Mouse (Mus musculus): Measurements from ENCODE around the gene Babam2.

Gene Babam2

GRCm38 (mm10) chr5:32043153-32043552 lies 345.7 kb downstream of the Babam2 start:
- no peak for DNase-seq (ENCODE audit: low spot score)

- no peak for DNase-seq (ENCODE audit: low spot score)
Observed at GRCm38 (mm10) chr5:32043996-32044395, 346.5 kb downstream of the Babam2 start.

GRCm38 (mm10) chr5:32051899-32052298 lies 354.4 kb downstream of the Babam2 start:
- no peak for DNase-seq (ENCODE audit: low spot score)

GRCm38 (mm10) chr5:32052467-32052866 lies 355.0 kb downstream of the Babam2 start:
- no peak for DNase-seq (ENCODE audit: low spot score)

GRCm38 (mm10) chr5:32053476-32053875 lies 356.0 kb downstream of the Babam2 start:
- DNase-seq (ENCODE audit: low spot score), result no peak

- DNase-seq (ENCODE audit: low spot score), result no peak
Observed at GRCm38 (mm10) chr5:32055676-32056075, 358.2 kb downstream of the Babam2 start.

GRCm38 (mm10) chr5:32056126-32056525 lies 358.6 kb downstream of the Babam2 start:
- DNase-seq (ENCODE audit: low spot score), result no peak

- no peak for DNase-seq (ENCODE audit: low spot score)
Observed at GRCm38 (mm10) chr5:32058481-32059253, 361.2 kb downstream of the Babam2 start.

GRCm38 (mm10) chr5:32059254-32059796 lies 361.8 kb downstream of the Babam2 start:
- DNase-seq (ENCODE audit: low spot score), result no peak

GRCm38 (mm10) chr5:32060485-32060884 lies 363.0 kb downstream of the Babam2 start:
- no peak for DNase-seq (ENCODE audit: low spot score)

- DNase-seq (ENCODE audit: low spot score), result no peak
Observed at GRCm38 (mm10) chr5:32061854-32062253, 364.4 kb downstream of the Babam2 start.

- DNase-seq (ENCODE audit: low spot score), result no peak
Observed at GRCm38 (mm10) chr5:32064341-32065105, 367.0 kb downstream of the Babam2 start.

GRCm38 (mm10) chr5:32066015-32066734 lies 368.7 kb downstream of the Babam2 start:
- DNase-seq (ENCODE audit: low spot score), result no peak

GRCm38 (mm10) chr5:32066839-32067238 lies 369.4 kb downstream of the Babam2 start:
- no peak for DNase-seq (ENCODE audit: low spot score)

GRCm38 (mm10) chr5:32068616-32069015 lies 371.1 kb downstream of the Babam2 start:
- no peak for DNase-seq (ENCODE audit: low spot score)

- DNase-seq (ENCODE audit: low spot score), result no peak
Observed at GRCm38 (mm10) chr5:32069096-32069495, 371.6 kb downstream of the Babam2 start.

GRCm38 (mm10) chr5:32069566-32070169 lies 372.2 kb downstream of the Babam2 start:
- no peak for DNase-seq (ENCODE audit: low spot score)

- DNase-seq (ENCODE audit: low spot score), result no peak
Observed at GRCm38 (mm10) chr5:32070781-32071180, 373.3 kb downstream of the Babam2 start.

- DNase-seq (ENCODE audit: low spot score), result no peak
Observed at GRCm38 (mm10) chr5:32071314-32071713, 373.8 kb downstream of the Babam2 start.

- DNase-seq (ENCODE audit: low spot score), result no peak
Observed at GRCm38 (mm10) chr5:32071824-32072223, 374.3 kb downstream of the Babam2 start.

- no peak for DNase-seq (ENCODE audit: low spot score)
Observed at GRCm38 (mm10) chr5:32072877-32073276, 375.4 kb downstream of the Babam2 start.

- DNase-seq (ENCODE audit: low spot score), result no peak
Observed at GRCm38 (mm10) chr5:32074053-32074452, 376.6 kb downstream of the Babam2 start.
